Mouse (Mus musculus) MEL (cell line): ENCODE data around the gene Rfx7. TPM values are rescaled to one million over a fixed set of nuclear protein-coding genes. Genes with fewer than 3 reads are reported as not detected.

Experiments
- DNase-seq: peaks from one replicate; pipeline ENCODE4 v3.0.0; 2011; ENCODE audit warnings: low read depth, low spot score
- H3K27ac ChIP-seq: 2 replicates; pipeline ENCODE4 v1.5.1; 2012; ENCODE audit warnings: low read depth, mild to moderate bottlenecking, control low read depth, low read length, moderate library complexity; ENCODE audit not compliant: control insufficient read depth
- H3K27me3 ChIP-seq, 2 experiments: fragments of 150-350 bp in 1 of 2; sonication (generic) in 1 of 2; 2 replicates each; pipeline ENCODE4 v1.6.1; 2012; ENCODE audit warnings: low read length in 2 of 2, mild to moderate bottlenecking in 2 of 2, improper control_type of control experiment in 1 of 2, moderate library complexity in 1 of 2; ENCODE audit not compliant: insufficient read depth in 2 of 2, control insufficient read depth in 1 of 2
- H3K36me3 ChIP-seq, 2 experiments: 2 replicates each; pipeline ENCODE4 v1.6.1; 2012 to 2014; ENCODE audit warnings: low read length in 2 of 2, improper control_type of control experiment in 1 of 2, inconsistent platforms in 1 of 2, mild to moderate bottlenecking in 1 of 2; ENCODE audit not compliant: insufficient read depth in 2 of 2, control insufficient read depth in 1 of 2
- H3K4me1 ChIP-seq, 2 experiments: fragments of 150-350 bp in 1 of 2; sonication (generic) in 1 of 2; 2 replicates each; pipeline ENCODE4 v1.6.1; 2012; ENCODE audit warnings: low read length in 2 of 2, improper control_type of control experiment in 1 of 2, mild to moderate bottlenecking in 1 of 2; ENCODE audit not compliant: insufficient read depth in 2 of 2, control insufficient read depth in 1 of 2
- H3K4me3 ChIP-seq, 2 experiments: fragments of 150-350 bp in 1 of 2; sonication (generic) in 1 of 2; 2 replicates each; pipeline ENCODE4 v1.5.1; 2012; ENCODE audit warnings: low read depth in 2 of 2, low read length in 2 of 2, mild to moderate bottlenecking in 2 of 2, moderate library complexity in 2 of 2, control low read depth in 1 of 2, improper control_type of control experiment in 1 of 2; ENCODE audit not compliant: control insufficient read depth in 1 of 2, insufficient read depth in 1 of 2
- H3K79me2 ChIP-seq: 2 replicates; pipeline ENCODE4 v1.6.1; 2012; ENCODE audit warnings: mild to moderate bottlenecking, low read length, moderate library complexity; ENCODE audit not compliant: control insufficient read depth, poor library complexity, insufficient read depth
- H3K9ac ChIP-seq: 2 replicates; pipeline ENCODE4 v1.6.1; 2012; ENCODE audit warnings: low read depth, mild to moderate bottlenecking, control low read depth, low read length, moderate library complexity; ENCODE audit not compliant: control insufficient read depth, poor library complexity, severe bottlenecking
- H3K9me3 ChIP-seq: fragments of 150-350 bp; sonication (generic); replicated peaks from 2 replicates; pipeline ENCODE4 v1.6.1; 2012; ENCODE audit warnings: mild to moderate bottlenecking, low read length, improper control_type of control experiment, moderate library complexity; ENCODE audit not compliant: insufficient read depth
- BHLHE40 ChIP-seq: IDR thresholded peaks from 2 replicates; pipeline ENCODE4 v1.6.1; 2012; ENCODE audit warnings: low read depth, mild to moderate bottlenecking, inconsistent platforms, low read length, improper control_type of control experiment, borderline replicate concordance
- CHD1 ChIP-seq: IDR thresholded peaks from 2 replicates; pipeline ENCODE4 v1.6.1; 2012; ENCODE audit warnings: low read depth, mild to moderate bottlenecking, inconsistent platforms, low read length, improper control_type of control experiment
- CHD2 ChIP-seq: IDR thresholded peaks from 2 replicates; pipeline ENCODE4 v1.6.1; 2011; ENCODE audit warnings: low read length, improper control_type of control experiment
- ELF1 ChIP-seq: IDR thresholded peaks from 2 replicates; pipeline ENCODE4 v1.6.1; 2014; ENCODE audit warnings: low read depth, mild to moderate bottlenecking, inconsistent platforms, low read length, improper control_type of control experiment, moderate library complexity
- EP300 ChIP-seq, 2 experiments: IDR thresholded peaks; 2 replicates each; pipeline ENCODE4 v1.6.1; 2011; ENCODE audit warnings: improper control_type of control experiment in 2 of 2, low read length in 2 of 2, low read depth in 1 of 2, mild to moderate bottlenecking in 1 of 2
- ETS1 ChIP-seq: IDR thresholded peaks from 2 replicates; pipeline ENCODE4 v1.6.1; 2012; ENCODE audit warnings: low read depth, mild to moderate bottlenecking, inconsistent platforms, low read length, improper control_type of control experiment, moderate library complexity
- GATA1 ChIP-seq: IDR thresholded peaks from 2 replicates; pipeline ENCODE4 v1.6.1; 2011; ENCODE audit warnings: low read depth, low read length, improper control_type of control experiment
- HCFC1 ChIP-seq: IDR thresholded peaks from 2 replicates; pipeline ENCODE4 v1.6.1; 2012; ENCODE audit warnings: low read depth, mild to moderate bottlenecking, inconsistent platforms, low read length, improper control_type of control experiment, moderate library complexity
- JUND ChIP-seq: IDR thresholded peaks from 2 replicates; pipeline ENCODE4 v1.6.1; 2011; ENCODE audit warnings: low read depth, mild to moderate bottlenecking, improper control_type of control experiment, low read length
- KAT2A ChIP-seq: conservative IDR thresholded peaks from 2 replicates; pipeline ENCODE4 v1.6.1; 2012; ENCODE audit warnings: low read depth, low read length, improper control_type of control experiment, inconsistent platforms
- MAX ChIP-seq: IDR thresholded peaks from 2 replicates; pipeline ENCODE4 v1.6.1; 2011; ENCODE audit warnings: low read length, improper control_type of control experiment
- MAZ ChIP-seq: IDR thresholded peaks from 2 replicates; pipeline ENCODE4 v1.6.1; 2012; ENCODE audit warnings: low read depth, mild to moderate bottlenecking, inconsistent platforms, low read length, improper control_type of control experiment
- MXI1 ChIP-seq: IDR thresholded peaks from 2 replicates; pipeline ENCODE4 v1.6.1; 2011; ENCODE audit warnings: mild to moderate bottlenecking, low read depth, low read length, improper control_type of control experiment
- MYB ChIP-seq: IDR thresholded peaks from 2 replicates; pipeline ENCODE4 v1.6.1; 2011; ENCODE audit warnings: mild to moderate bottlenecking, low read depth, low read length, improper control_type of control experiment
- NELFE ChIP-seq: IDR thresholded peaks from 2 replicates; pipeline ENCODE4 v1.6.1; 2011; ENCODE audit warnings: low read depth, low read length, improper control_type of control experiment
- NRF1 ChIP-seq: IDR thresholded peaks from 2 replicates; pipeline ENCODE4 v1.6.1; 2014; ENCODE audit warnings: low read depth, mild to moderate bottlenecking, inconsistent platforms, low read length, improper control_type of control experiment, moderate library complexity; ENCODE audit not compliant: poor library complexity, insufficient read depth, severe bottlenecking
- POLR2AphosphoS2 ChIP-seq: IDR thresholded peaks from 2 replicates; pipeline ENCODE4 v1.6.1; 2011; ENCODE audit warnings: low read length, improper control_type of control experiment
- POLR2AphosphoS5 ChIP-seq: IDR thresholded peaks from 2 replicates; pipeline ENCODE4 v1.6.1; 2012; ENCODE audit warnings: low read depth, borderline replicate concordance, mild to moderate bottlenecking, inconsistent platforms, low read length, moderate library complexity, mixed read lengths
- RAD21 ChIP-seq: IDR thresholded peaks from 2 replicates; pipeline ENCODE4 v1.6.1; 2011; ENCODE audit warnings: mild to moderate bottlenecking, low read depth, low read length, improper control_type of control experiment
- RCOR1 ChIP-seq: IDR thresholded peaks from 2 replicates; pipeline ENCODE4 v1.6.1; 2012; ENCODE audit warnings: low read depth, mild to moderate bottlenecking, inconsistent platforms, low read length, improper control_type of control experiment
- SIN3A ChIP-seq: IDR thresholded peaks from 2 replicates; pipeline ENCODE4 v1.6.1; 2012; ENCODE audit warnings: low read length, improper control_type of control experiment, inconsistent platforms
- SMC3 ChIP-seq: IDR thresholded peaks from 2 replicates; pipeline ENCODE4 v1.6.1; 2011; ENCODE audit warnings: low read depth, low read length, improper control_type of control experiment
- TCF12 ChIP-seq: IDR thresholded peaks from 2 replicates; pipeline ENCODE4 v1.6.1; 2014; ENCODE audit warnings: low read depth, mild to moderate bottlenecking, inconsistent platforms, low read length, improper control_type of control experiment, moderate library complexity
- UBTF ChIP-seq: IDR thresholded peaks from 2 replicates; pipeline ENCODE4 v1.6.1; 2012; ENCODE audit warnings: low read depth, mild to moderate bottlenecking, inconsistent platforms, low read length, improper control_type of control experiment, moderate library complexity, borderline replicate concordance; ENCODE audit not compliant: insufficient read depth
- USF1 ChIP-seq: IDR thresholded peaks from 2 replicates; pipeline ENCODE4 v1.6.1; 2014; ENCODE audit warnings: low read depth, mild to moderate bottlenecking, inconsistent platforms, low read length, improper control_type of control experiment, moderate library complexity
- USF2 ChIP-seq, 2 experiments: IDR thresholded peaks; 2 replicates each; pipeline ENCODE4 v1.6.1; 2011 to 2012; ENCODE audit warnings: improper control_type of control experiment in 2 of 2, low read length in 2 of 2, borderline replicate concordance in 1 of 2, inconsistent platforms in 1 of 2, low read depth in 1 of 2, mild to moderate bottlenecking in 1 of 2; ENCODE audit not compliant: insufficient read depth in 1 of 2
- ZC3H11A ChIP-seq: IDR thresholded peaks from 2 replicates; pipeline ENCODE4 v1.6.1; 2012; ENCODE audit warnings: low read depth, mild to moderate bottlenecking, inconsistent platforms, low read length, improper control_type of control experiment
- ZKSCAN1 ChIP-seq: IDR thresholded peaks from 2 replicates; pipeline ENCODE4 v1.6.1; 2012; ENCODE audit warnings: low read depth, mild to moderate bottlenecking, inconsistent platforms, low read length, improper control_type of control experiment, moderate library complexity
- ZMIZ1 ChIP-seq: IDR thresholded peaks from 2 replicates; pipeline ENCODE4 v1.6.1; 2012; ENCODE audit warnings: low read depth, mild to moderate bottlenecking, inconsistent platforms, low read length, improper control_type of control experiment, moderate library complexity
- polyA plus RNA-seq, 2 experiments: library from polyadenylated mRNA; stranded (reverse) in 1 of 2; unstranded in 1 of 2; fragments of >175 nt in 1 of 2; fragments of >200 nt in 1 of 2; gene quantifications; 2 replicates each; pipeline versions ENCODE4 v1.2.1 to v1.2.4; 2012; ENCODE audit warnings: low replicate concordance in 2 of 2, low read depth in 1 of 2; ENCODE audit not compliant: insufficient read length in 2 of 2, insufficient read depth in 1 of 2, missing spikeins in 1 of 2
- total RNA-seq: library from RNA; depleted of rRNA; stranded (reverse); fragments of 300-350 nt; gene quantifications from 2 replicates; pipeline ENCODE4 v1.2.3, GENCODE M21; 2012

Rfx7 gene
- total and polyA plus RNA-seq, 3 experiments = 6.2 to 30.5 (median 19.9) TPM

GRCm38 (mm10) chr9:72661895-72662661 is 130.0 kb downstream of the Rfx7 start, which contains the start of gene Nedd4 (continued):
- TF ChIP-seq RAD21 = no peak
- TF ChIP-seq POLR2AphosphoS2 = no peak
- 0 out of 2 replicates have a peak, but pooled peaks have one; percentile 4 for TF ChIP-seq MAX
- TF ChIP-seq TCF12 = peak; percentile 50; the same call in 1 of the 2 replicates
- no peak for TF ChIP-seq POLR2AphosphoS5
- TF ChIP-seq ZC3H11A = no peak
- no peak for TF ChIP-seq CHD2
- TF ChIP-seq ELF1 = no peak; the same call in 1 of the 2 replicates
- TF ChIP-seq RCOR1 = no peak
- TF ChIP-seq MYB = no peak

GRCm38 (mm10) chr9:72662691-72663533 is 130.9 kb downstream of the Rfx7 start:
- Histone ChIP-seq H3K27ac (peak overlapping the region; percentile 93), H3K36me3 (peaks cover 0 to 49% of the 10 kb centered on the region in 2 experiments), H3K79me2 (peaks cover 52% of the 10 kb centered on the region), H3K27me3 (no peaks in the 10 kb centered on the region), H3K4me3 (peak overlapping the region; percentile 51 to 75), H3K9ac (peak overlapping the region; percentile 98), H3K4me1 (peaks cover 15 to 27% of the 10 kb centered on the region in 2 experiments), H3K9me3 (no peaks in the 10 kb centered on the region)
- DNase-seq = peak; percentile 91
- TF ChIP-seq KAT2A (no peak), GATA1 (peak; percentile 89), CHD2 (no peak), MAX (0 out of 2 replicates have a peak, but pooled peaks have one; percentile 66), ETS1 (0 out of 2 replicates have a peak, but pooled peaks have one; percentile 23), USF1 (peak; percentile 90), ZKSCAN1 (no peak), CHD1 (no peak; the same call in 1 of the 2 replicates), ZC3H11A (no peak), UBTF (no peak), BHLHE40 (no peak), MXI1 (peak; percentile 53; the same call in 1 of the 2 replicates), JUND (0 out of 2 replicates have a peak, but pooled peaks have one; percentile 8), USF2 (IDR thresholded peaks at IDR 0.05; ENCODE audit: borderline replicate concordance in 1 of 2, insufficient read depth in 1 of 2, low read depth in 1 of 2, low read length in 2 of 2) (0 out of 4 replicates have a peak, but pooled peaks of 1 of the 2 experiments have one; percentile 45), MAZ (0 out of 2 replicates have a peak, but pooled peaks have one; percentile 37), ZMIZ1 (no peak; the same call in 1 of the 2 replicates), SMC3 (no peak), NRF1 (peak; percentile 81), HCFC1 (no peak; the same call in 1 of the 2 replicates), POLR2AphosphoS2 (peak; percentile 42; the same call in 1 of the 2 replicates), POLR2AphosphoS5 (no peak), MYB (no peak), NELFE (peak; percentile 60; the same call in 1 of the 2 replicates), EP300 (IDR thresholded peaks at IDR 0.05; ENCODE audit: low read depth in 1 of 2, low read length in 2 of 2) (no peak), SIN3A (peak; percentile 70; the same call in 1 of the 2 replicates)
